Mouse (Mus musculus): ENCODE measurements around the gene Muc1. TPM values are rescaled to one million over a fixed set of nuclear protein-coding genes. Genes with fewer than 3 reads are reported as not detected.

Gene Muc1
- polyA plus RNA-seq, 1 experiment from 2014 or later = 0.53 TPM

DNA sequence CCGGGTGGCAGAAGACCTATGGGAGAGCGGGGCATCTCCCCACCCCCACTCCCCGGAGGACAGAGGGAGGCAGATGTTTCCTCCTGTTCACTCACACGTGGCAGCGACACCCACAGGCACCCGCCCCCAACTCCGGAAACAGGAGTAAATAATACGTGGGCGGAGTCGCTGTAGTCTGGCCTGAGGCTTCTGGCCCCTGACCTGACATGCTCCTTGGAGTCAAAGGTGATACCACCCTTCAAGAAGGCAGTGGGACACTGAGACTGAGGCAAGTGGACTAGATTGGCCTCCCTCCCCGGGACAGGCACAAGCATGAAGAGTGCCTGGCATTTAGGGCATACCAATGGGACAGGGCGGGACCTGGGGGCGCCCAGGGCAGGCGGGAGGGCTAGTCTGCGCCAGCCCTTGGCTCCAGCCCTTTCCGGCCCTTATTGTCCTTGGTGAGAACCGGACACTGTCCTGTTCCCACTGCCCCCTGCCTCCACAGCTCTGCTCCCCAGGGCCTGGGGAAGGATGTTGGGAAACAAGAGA lies 22.6 kb downstream of the Muc1 start:
- H3K4me3 ChIP-seq (replicated peaks) = peak overlapping the region; percentile 9; the same call in 1 of the 2 replicates
- 7% methylated on average over 17 of the region's 17 CpGs for WGBS
- no peaks in the 10 kb centered on the region for H3K9me3 ChIP-seq
- peaks cover 27% of the 10 kb centered on the region for H3K36me3 ChIP-seq
- 0 out of 2 replicates have a peak overlapping the region, but pooled peaks have one; percentile 23 for H3K9ac ChIP-seq (replicated peaks)
- 0 out of 2 replicates have a peak overlapping the region, but pooled peaks have one; percentile 2 for H3K27ac ChIP-seq
- H3K27me3 ChIP-seq = no peaks in the 10 kb centered on the region
- peak overlapping the region; percentile 42 for H3K4me2 ChIP-seq
- peaks cover 31% of the 10 kb centered on the region for H3K4me1 ChIP-seq (replicated peaks)
- no peak for ATAC-seq (ENCODE audit: insufficient number of reproducible peaks, insufficient read depth, low FRiP score, low TSS enrichment, low read depth)

DNA sequence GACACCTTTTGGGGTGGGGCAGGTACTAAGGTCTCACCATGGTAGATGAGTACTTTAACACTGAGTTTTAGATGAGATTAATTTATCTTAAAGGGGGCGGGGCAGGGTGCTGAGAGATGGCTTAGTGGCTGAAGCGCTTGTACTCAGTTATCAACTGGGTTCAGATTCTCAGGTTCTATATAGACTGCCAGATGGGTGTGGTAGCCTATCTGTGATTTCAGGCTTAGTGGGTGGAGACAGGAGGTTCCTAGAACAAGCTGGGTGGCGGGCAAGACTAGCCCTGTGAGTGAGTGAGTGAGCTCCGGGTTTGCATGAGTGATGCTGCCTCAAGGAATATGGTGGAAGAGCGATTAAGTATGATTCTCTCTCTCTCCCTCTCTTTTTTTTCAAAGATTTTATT lies 26.1 kb downstream of the Muc1 start:
- H3K27ac ChIP-seq = no peak overlapping the region
- WGBS = 91% methylated on average over 5 of the region's 5 CpGs
- ATAC-seq (ENCODE audit: insufficient number of reproducible peaks, insufficient read depth, low FRiP score, low TSS enrichment, low read depth) = no peak
- no peaks in the 10 kb centered on the region for H3K9me3 ChIP-seq
- peaks cover 18% of the 10 kb centered on the region for H3K4me1 ChIP-seq (replicated peaks)
- H3K4me3 ChIP-seq (replicated peaks) = no peak overlapping the region
- H3K4me2 ChIP-seq = no peak overlapping the region
- no peak overlapping the region for H3K9ac ChIP-seq (replicated peaks)
- H3K27me3 ChIP-seq = peaks cover 7% of the 10 kb centered on the region; the same call in 1 of the 2 replicates
- H3K36me3 ChIP-seq = no peaks in the 10 kb centered on the region

DNA sequence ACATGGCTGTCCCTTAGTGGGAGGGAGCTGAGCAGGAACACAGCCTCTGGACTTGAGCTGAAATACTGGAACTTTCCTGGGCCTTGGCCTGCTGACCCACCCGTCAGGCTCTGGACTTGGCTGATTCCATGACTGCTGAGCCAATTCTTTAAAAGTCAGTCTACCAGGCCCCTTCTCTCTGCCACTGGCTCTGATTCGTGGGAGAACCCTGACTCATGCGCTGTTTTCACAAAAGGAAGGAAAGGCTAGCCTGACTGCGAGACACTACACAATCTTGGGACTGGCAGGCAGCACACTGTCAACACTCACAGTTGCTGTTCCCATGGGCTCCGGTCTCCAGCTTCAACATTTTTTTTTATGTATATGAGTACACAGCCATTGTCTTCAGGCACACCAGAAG lies 27.3 kb downstream of the Muc1 start:
- H3K4me2 ChIP-seq = no peak overlapping the region
- WGBS = 92% methylated on average over 5 of the region's 5 CpGs
- no peaks in the 10 kb centered on the region for H3K9me3 ChIP-seq
- H3K4me3 ChIP-seq (replicated peaks) = no peak overlapping the region
- H3K9ac ChIP-seq (replicated peaks) = no peak overlapping the region
- H3K4me1 ChIP-seq (replicated peaks) = peaks cover 9% of the 10 kb centered on the region
- H3K27me3 ChIP-seq = peaks cover 7% of the 10 kb centered on the region; the same call in 1 of the 2 replicates
- H3K27ac ChIP-seq = no peak overlapping the region
- ATAC-seq (ENCODE audit: insufficient number of reproducible peaks, insufficient read depth, low FRiP score, low TSS enrichment, low read depth) = no peak
- H3K36me3 ChIP-seq = no peaks in the 10 kb centered on the region

GRCm38 (mm10) chr3:89259076-89259475 lies 30.2 kb downstream of the Muc1 start, which contains the start of gene Dpm3:
Gene Dpm3 (plus strand): TSS chr3:89259358.
- no peak within 1 kb of the TSS for H3K4me2 ChIP-seq
- peaks cover 7% of the 10 kb centered on the region; the same call in 1 of the 2 replicates for H3K27me3 ChIP-seq
- no peaks in the 10 kb centered on the region for H3K9me3 ChIP-seq
- 46% methylated on average over 7 of the region's 7 CpGs for WGBS
- H3K36me3 ChIP-seq = no peaks in the 10 kb centered on the region
- no peak within 1 kb of the TSS for H3K27ac ChIP-seq
- no peaks in the 10 kb centered on the region for H3K4me1 ChIP-seq (replicated peaks)
- H3K4me3 ChIP-seq (replicated peaks) = no peak within 1 kb of the TSS
- H3K9ac ChIP-seq (replicated peaks) = no peak within 1 kb of the TSS
- no peak for ATAC-seq (ENCODE audit: insufficient number of reproducible peaks, insufficient read depth, low FRiP score, low TSS enrichment, low read depth)

DNA sequence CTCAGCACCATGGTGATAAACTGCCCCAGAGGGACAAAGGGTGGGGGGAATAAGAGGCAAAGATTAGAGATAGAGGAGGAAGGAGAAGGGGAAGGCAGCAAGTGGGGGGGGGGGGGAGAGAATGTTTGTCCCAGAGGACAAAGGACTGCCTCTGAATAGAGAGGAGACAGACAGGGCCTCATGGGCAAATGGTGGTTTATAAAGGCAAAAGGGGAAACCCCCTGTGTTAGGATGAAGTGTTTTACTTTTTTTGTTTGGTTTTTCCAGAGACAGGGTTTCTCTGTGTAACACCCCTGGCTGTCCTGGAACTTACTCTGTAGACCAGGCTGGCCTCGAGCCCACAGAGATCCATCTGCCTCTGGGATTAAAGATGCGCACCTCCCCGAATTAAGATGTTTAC lies 31.4 kb downstream of the Muc1 start:
- Histone ChIP-seq H3K27me3 (peaks cover 7% of the 10 kb centered on the region; the same call in 1 of the 2 replicates), H3K9me3 (no peaks in the 10 kb centered on the region), H3K4me3 (replicated peaks) (no peak overlapping the region), H3K27ac (no peak overlapping the region), H3K4me2 (no peak overlapping the region), H3K4me1 (replicated peaks) (no peaks in the 10 kb centered on the region), H3K9ac (replicated peaks) (no peak overlapping the region), H3K36me3 (no peaks in the 10 kb centered on the region)
- WGBS = 74% methylated on average over 3 of the region's 3 CpGs
- no peak for ATAC-seq (ENCODE audit: insufficient number of reproducible peaks, insufficient read depth, low FRiP score, low TSS enrichment, low read depth)

DNA sequence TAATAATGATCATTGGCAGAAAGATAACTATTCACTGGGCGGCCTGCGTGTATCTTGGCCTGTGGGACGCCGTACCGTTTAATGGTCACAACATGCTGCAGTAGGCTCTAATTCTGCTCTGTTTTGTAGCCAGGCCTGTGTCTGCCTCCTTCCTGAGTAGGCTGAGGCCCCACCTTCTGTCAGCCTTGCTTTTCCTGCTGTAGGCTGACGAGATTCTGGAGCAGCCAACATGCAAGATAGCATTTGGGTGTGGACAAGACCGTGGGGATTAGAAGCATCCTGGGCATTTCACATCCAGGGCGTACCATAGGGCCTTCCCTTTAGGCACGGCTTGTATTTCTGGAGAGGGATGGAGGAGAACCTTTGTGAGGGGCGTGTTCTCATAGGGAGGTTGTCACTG lies 33.6 kb downstream of the Muc1 start:
- Histone ChIP-seq H3K9ac (replicated peaks) (no peak overlapping the region), H3K4me3 (replicated peaks) (no peak overlapping the region), H3K9me3 (no peaks in the 10 kb centered on the region), H3K27me3 (peaks cover 7% of the 10 kb centered on the region; the same call in 1 of the 2 replicates), H3K27ac (no peak overlapping the region), H3K36me3 (no peaks in the 10 kb centered on the region), H3K4me1 (replicated peaks) (peaks cover 8% of the 10 kb centered on the region; the same call in 1 of the 2 replicates), H3K4me2 (no peak overlapping the region)
- no peak for ATAC-seq (ENCODE audit: insufficient number of reproducible peaks, insufficient read depth, low FRiP score, low TSS enrichment, low read depth)
- 71% methylated on average over 10 of the region's 10 CpGs for whole genome bisulfite sequencing

DNA sequence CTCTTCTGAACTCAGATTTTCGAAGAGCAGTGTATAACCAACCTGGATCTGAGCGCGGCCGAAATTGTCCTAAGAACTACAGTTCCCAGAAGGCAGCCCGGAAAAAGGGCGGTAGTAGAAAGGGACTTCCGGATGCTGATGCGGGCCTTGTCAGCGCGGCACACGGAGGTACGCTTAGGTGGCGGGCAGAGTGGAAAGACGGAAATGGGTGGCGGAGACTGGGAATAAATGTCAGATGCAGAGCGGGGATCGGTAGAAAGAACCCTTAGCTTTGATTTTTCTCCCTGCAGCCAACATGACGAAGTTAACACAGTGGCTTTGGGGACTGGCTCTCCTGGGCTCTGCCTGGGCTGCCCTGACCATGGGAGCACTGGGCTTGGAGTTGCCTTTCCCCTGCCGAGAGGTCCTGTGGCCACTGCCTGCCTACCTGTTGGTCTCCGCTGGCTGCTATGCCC lies 37.6 kb downstream of the Muc1 start:
- peak; percentile 64 for ATAC-seq (ENCODE audit: insufficient number of reproducible peaks, insufficient read depth, low FRiP score, low TSS enrichment, low read depth)
- WGBS = under 1% methylated on average over 20 of the region's 20 CpGs
- Histone ChIP-seq H3K27me3 (no peaks in the 10 kb centered on the region), H3K9me3 (no peaks in the 10 kb centered on the region), H3K4me2 (peak overlapping the region; percentile 91), H3K36me3 (peaks cover 3% of the 10 kb centered on the region; the same call in 1 of the 2 replicates), H3K4me1 (replicated peaks) (peaks cover 35% of the 10 kb centered on the region), H3K4me3 (replicated peaks) (peak overlapping the region; percentile 76), H3K27ac (peak overlapping the region; percentile 83), H3K9ac (replicated peaks) (peak overlapping the region; percentile 89)

DNA sequence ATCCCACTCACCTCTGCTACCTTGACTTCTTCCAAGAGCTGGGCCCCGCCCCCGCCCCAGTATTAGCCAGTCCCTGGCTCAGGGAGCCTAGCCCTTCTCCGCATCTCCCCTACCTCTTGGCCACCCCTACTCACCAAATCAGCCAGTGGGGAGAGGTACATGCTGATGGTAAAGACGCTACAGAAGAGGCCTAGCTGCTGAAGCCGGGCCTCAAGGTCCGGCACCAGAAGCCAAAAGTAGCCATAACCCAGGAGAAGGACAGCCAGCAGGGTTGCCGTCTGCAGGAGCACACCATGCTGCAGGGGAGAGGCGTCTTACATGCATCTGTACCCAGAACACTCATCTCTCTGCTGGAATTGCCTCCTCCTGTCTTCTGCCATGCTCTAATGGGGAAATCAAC lies 40.1 kb downstream of the Muc1 start:
- peaks cover 20% of the 10 kb centered on the region for H3K36me3 ChIP-seq
- no peaks in the 10 kb centered on the region for H3K27me3 ChIP-seq
- peak overlapping the region; percentile 69 for H3K4me2 ChIP-seq
- peak overlapping the region; percentile 2; the same call in 1 of the 2 replicates for H3K4me3 ChIP-seq (replicated peaks)
- WGBS = 50% methylated on average over 8 of the region's 8 CpGs
- H3K4me1 ChIP-seq (replicated peaks) = peaks cover 35% of the 10 kb centered on the region
- H3K9ac ChIP-seq (replicated peaks) = 0 out of 2 replicates have a peak overlapping the region, but pooled peaks have one; percentile 18
- no peaks in the 10 kb centered on the region for H3K9me3 ChIP-seq
- no peak overlapping the region for H3K27ac ChIP-seq
- no peak for ATAC-seq (ENCODE audit: insufficient number of reproducible peaks, insufficient read depth, low FRiP score, low TSS enrichment, low read depth)

- WGBS = 5% methylated on average over 39 of the region's 39 CpGs
- Histone ChIP-seq H3K9ac (replicated peaks) (peak within 1 kb of the TSS; percentile 83), H3K27ac (peak within 1 kb of the TSS; percentile 66), H3K4me3 (replicated peaks) (peak within 1 kb of the TSS; percentile 53), H3K27me3 (no peaks in the 10 kb centered on the region), H3K4me1 (replicated peaks) (peaks cover 35% of the 10 kb centered on the region), H3K36me3 (peaks cover 29% of the 10 kb centered on the region), H3K9me3 (no peaks in the 10 kb centered on the region), H3K4me2 (peak within 1 kb of the TSS; percentile 69)
- ATAC-seq (ENCODE audit: insufficient number of reproducible peaks, insufficient read depth, low FRiP score, low TSS enrichment, low read depth) = 0 out of 2 replicates have a peak, but pooled peaks have one; percentile 33
Measured at GRCm38 (mm10) chr3:89270051-89270755, 41.3 kb downstream of the Muc1 start, which contains the start of gene Slc50a1. Gene Slc50a1 (minus strand): TSS chr3:89270570.

DNA sequence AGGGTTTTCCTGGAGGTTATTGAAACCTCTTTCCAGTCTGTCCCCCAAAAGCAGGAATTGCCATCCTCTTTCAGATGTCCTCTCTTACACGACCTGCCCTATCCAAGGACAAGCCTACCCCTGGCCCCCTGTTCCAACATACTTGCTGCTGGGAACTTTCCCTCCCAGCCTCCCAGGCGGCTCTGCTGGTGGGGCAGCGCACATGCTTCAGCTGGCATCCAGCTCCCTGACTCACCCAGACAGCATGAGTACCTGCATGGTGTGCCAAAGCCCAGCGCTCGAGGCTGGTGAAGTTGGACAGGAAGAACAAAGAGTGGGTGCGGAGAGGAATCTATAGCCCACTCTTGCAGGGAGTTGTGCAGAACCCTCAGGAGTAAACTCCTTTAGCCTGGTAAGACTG lies 42.0 kb downstream of the Muc1 start:
- Histone ChIP-seq H3K27ac (peak overlapping the region; percentile 66), H3K4me2 (peak overlapping the region; percentile 69), H3K9ac (replicated peaks) (peak overlapping the region; percentile 83; the same call in 1 of the 2 replicates), H3K36me3 (peaks cover 36% of the 10 kb centered on the region), H3K27me3 (no peaks in the 10 kb centered on the region), H3K4me1 (replicated peaks) (peaks cover 35% of the 10 kb centered on the region), H3K9me3 (no peaks in the 10 kb centered on the region), H3K4me3 (replicated peaks) (peak overlapping the region; percentile 53)
- WGBS = 77% methylated on average over 6 of the region's 6 CpGs
- no peak for ATAC-seq (ENCODE audit: insufficient number of reproducible peaks, insufficient read depth, low FRiP score, low TSS enrichment, low read depth)

DNA sequence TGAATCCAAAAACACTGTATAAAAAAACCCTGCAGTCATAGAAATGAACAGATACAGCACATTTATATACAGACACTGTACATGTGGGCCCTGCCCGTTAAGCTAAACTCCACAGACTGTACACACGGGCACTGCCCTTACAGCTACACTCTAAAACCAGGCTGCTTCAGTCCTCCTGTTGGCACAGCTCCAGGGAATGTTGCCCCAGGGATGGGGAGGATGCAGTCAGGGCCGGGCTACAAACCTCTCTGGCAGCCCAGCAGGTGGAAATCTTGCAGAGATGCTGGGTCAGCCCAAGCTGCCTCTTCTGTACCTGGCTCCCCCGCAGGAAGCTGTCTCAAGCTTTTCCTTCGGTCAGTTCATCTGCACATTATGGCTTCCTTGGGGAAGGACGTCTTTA lies 42.9 kb downstream of the Muc1 start:
- no peak overlapping the region for H3K4me3 ChIP-seq (replicated peaks)
- ATAC-seq (ENCODE audit: insufficient number of reproducible peaks, insufficient read depth, low FRiP score, low TSS enrichment, low read depth) = no peak
- H3K4me1 ChIP-seq (replicated peaks) = peaks cover 38% of the 10 kb centered on the region
- H3K9me3 ChIP-seq = no peaks in the 10 kb centered on the region
- no peaks in the 10 kb centered on the region for H3K27me3 ChIP-seq
- H3K27ac ChIP-seq = no peak overlapping the region
- H3K36me3 ChIP-seq = peaks cover 40% of the 10 kb centered on the region
- H3K4me2 ChIP-seq = no peak overlapping the region
- 73% methylated on average over 6 of the region's 6 CpGs for WGBS
- no peak overlapping the region for H3K9ac ChIP-seq (replicated peaks)
